Comparison of ENCODE assay signal across 8 mouse cellular contexts in the genomic region with DNA sequence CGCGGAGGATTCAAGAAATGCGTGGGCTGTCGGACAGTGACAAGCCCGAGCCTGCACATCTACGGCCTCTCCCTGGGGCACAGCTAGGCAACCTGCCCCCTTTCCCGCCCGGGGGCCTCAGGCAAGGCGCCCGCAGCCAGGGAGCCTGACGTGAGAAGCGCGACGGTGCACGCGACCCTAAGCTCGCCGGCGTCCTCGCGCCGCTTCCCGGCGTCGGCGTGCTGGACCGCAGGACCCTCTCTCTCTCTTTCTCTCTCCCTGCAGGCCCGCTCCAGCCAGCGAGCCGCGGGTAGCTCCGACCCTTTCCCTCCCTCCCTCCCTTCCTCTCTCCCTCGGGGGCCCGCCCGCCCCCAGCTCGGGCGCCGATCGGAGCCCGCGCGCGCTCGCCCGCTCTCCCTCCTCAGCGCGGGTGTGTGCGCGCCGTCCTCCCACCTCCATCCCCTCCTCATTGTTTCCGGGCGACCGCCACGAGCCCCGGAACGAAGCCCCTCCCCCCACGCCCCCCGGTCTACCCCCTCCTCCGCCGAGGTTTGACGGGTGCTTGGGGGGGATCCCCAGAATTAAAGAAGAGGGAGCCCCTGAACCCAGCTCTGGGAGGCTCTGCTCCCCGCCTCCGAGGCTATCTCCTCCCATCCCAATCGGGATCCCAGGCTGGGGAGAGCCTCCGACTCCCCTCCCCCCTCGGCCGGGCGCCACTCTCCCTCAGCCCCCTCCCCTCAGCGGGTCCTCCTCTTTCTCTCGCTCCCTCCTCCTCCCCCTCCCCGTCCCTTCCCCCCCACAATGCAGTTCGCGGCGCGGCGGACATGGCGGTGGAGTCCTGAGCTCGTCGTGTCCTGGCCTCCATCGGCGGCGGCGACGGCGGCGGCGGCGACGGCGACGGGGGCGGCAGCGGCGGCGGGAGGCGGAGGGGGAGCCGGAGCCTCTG. TPM values are rescaled to one million over a fixed set of nuclear protein-coding genes. Genes with fewer than 3 reads are reported as not detected.
A peak's percentile ranks its signal among the peaks of the same experiment; 100 is the strongest.
DNase-seq lines count a peak whose midpoint lies in the region; ATAC-seq lines count a peak whose summit lies in the region.

A gene (plus strand): TSS at position 196 of the 925 bp plus-strand sequence.

- H3K9ac ChIP-seq in intestine, embryonic 14.5 days (ENCODE audit: low read length), result peak within 1 kb of the TSS; percentile 96

- peak within 1 kb of the TSS; percentile 75 for H3K4me2 ChIP-seq in intestine, embryonic 14.5 days (ENCODE audit: low read length)

- H3K27me3 ChIP-seq in intestine, embryonic 14.5 days (replicated peaks; ENCODE audit: control insufficient read depth, insufficient read depth, low read length), result no peaks in the 10 kb centered on the region

- peaks cover 9% of the 10 kb centered on the region for H3K4me1 ChIP-seq in intestine, embryonic 14.5 days (replicated peaks; ENCODE audit: control insufficient read depth, insufficient read depth, low read length)

- H3K27ac ChIP-seq in intestine, embryonic 14.5 days (ENCODE audit: low read depth), result peak within 1 kb of the TSS; percentile 97

- H3K9me3 ChIP-seq in intestine, embryonic 14.5 days (ENCODE audit: control insufficient read depth, low read length), result no peaks in the 10 kb centered on the region

- 0 out of 2 replicates have a peak, but pooled peaks cover 6% of the 10 kb centered on the region for H3K36me3 ChIP-seq in intestine, embryonic 14.5 days (ENCODE audit: control insufficient read depth, insufficient read depth, low read length)

- peak within 1 kb of the TSS; percentile 86 for H3K4me3 ChIP-seq in intestine, embryonic 14.5 days (ENCODE audit: low read depth, low read length)

- under 1% methylated on average over 88 of the region's 97 CpGs for WGBS in intestine, embryonic 14.5 days

- intact Hi-C loops in left cerebral cortex, postnatal 14 days (cut with DNase I), result loop anchor here (5.0 kb wide), 2 partner anchors 52 to 122 kb away; a partner anchor contains a TSS

- DNase-seq in adipocyte (ENCODE audit: low spot score), result peak; percentile 82
- DNase-seq in embryo, embryonic 10 days (ENCODE audit: low spot score), result peak; percentile 88
- peak; percentile 87 for DNase-seq in gastrocnemius, postnatal 25 days
- DNase-seq in intestine, embryonic 14.5 days (ENCODE audit: low spot score), result peak; percentile 97
- DNase-seq in left cerebral cortex, postnatal 14 days (ENCODE audit: low spot score in 2 of 2), result peak; percentile 88
- peak; percentile 94 for DNase-seq in mesoderm, embryonic 11.5 days (ENCODE audit: low read depth, low spot score)
- DNase-seq in right cerebral cortex, postnatal 36 days (ENCODE audit: low spot score in 2 of 2), result peak; percentile 70 to 81
- DNase-seq in yolk sac, embryonic 10.5 days (ENCODE audit: low spot score), result peak; percentile 97

- ATAC-seq in intestine, embryonic 14.5 days (replicated peaks; ENCODE audit: low FRiP score, low TSS enrichment, low read depth), result peak; percentile 89

RNA-seq across cellular contexts. Expression of the gene that starts here (rescaled TPM):
- 10 to 100 TPM; 10.8 to 14.8 TPM for total RNA-seq in gastrocnemius, postnatal 25 days (2021)
- polyA plus RNA-seq in intestine, embryonic 14.5 days (2014; fragmentation: Nextera tagmentation; extraction: Ambion mirVana), result 54.7 and 67.5 TPM in 2 replicates
- total RNA-seq in left cerebral cortex, postnatal 14 days (2021), result 10 to 100 TPM; 33.3 to 41.0 TPM

Comparison
In these comparisons a context has a peak if more than half of its experiments do, and no peak if none do; other contexts are left out.
1. Peak in every context shown above with its lines: DNase-seq, ATAC-seq, H3K4me3 ChIP-seq and H3K27ac ChIP-seq.